Mouse (Mus musculus): ENCODE measurements around the gene Fam189a1. TPM values are rescaled to one million over a fixed set of nuclear protein-coding genes. Genes with fewer than 3 reads are reported as not detected.

The Fam189a1 gene
- polyA plus RNA-seq (2014; fragmentation: Nextera tagmentation; extraction: Ambion mirVana): 13.1 and 14.5 TPM in 2 replicates

DNA sequence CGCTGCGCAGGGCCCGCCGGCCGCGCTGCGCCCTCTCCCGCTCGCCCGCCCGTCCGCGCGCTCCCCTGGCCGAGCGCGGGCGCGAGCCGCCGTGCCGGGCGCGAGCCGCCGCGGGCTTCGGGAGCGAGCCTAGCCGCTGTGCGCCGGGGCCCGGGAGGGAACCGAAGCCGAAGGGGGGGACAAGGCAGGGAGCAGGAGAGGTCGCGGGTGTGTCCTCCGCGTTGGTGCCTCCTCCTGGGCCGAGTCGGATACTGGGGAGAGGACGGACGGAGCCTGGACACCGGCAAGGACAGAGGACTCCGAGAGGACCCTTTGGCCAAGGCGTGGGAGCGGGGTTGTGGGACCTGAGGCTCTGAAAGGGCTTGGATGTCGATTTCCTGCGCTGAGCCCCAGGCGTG lies at the start of gene Fam189a1:
TSS of gene Fam189a1 (minus strand) at position 57 of the 398 bp plus-strand sequence.
- Histone ChIP-seq H3K27ac (ENCODE audit: low read depth, low read length) (peak within 1 kb of the TSS; percentile 85), H3K9ac (replicated peaks; ENCODE audit: low read depth, low read length) (peak within 1 kb of the TSS; percentile 75), H3K9me3 (ENCODE audit: control insufficient read depth, low read length) (no peaks in the 10 kb centered on the region), H3K27me3 (ENCODE audit: control insufficient read depth, insufficient read depth, low read length) (no peaks in the 10 kb centered on the region), H3K36me3 (ENCODE audit: control insufficient read depth, insufficient read depth, low read length) (no peaks in the 10 kb centered on the region), H3K4me1 (ENCODE audit: control insufficient read depth, insufficient read depth, low read length) (no peaks in the 10 kb centered on the region; the same call in 1 of the 2 replicates), H3K4me3 (ENCODE audit: low read depth, low read length) (peak within 1 kb of the TSS; percentile 71), H3K4me2 (ENCODE audit: low read depth, low read length) (peak within 1 kb of the TSS; percentile 89)
- ATAC-seq (ENCODE audit: low read depth): no peak; the same call in 1 of the 2 replicates
- WGBS: under 1% methylated on average over 20 of the region's 50 CpGs

DNA sequence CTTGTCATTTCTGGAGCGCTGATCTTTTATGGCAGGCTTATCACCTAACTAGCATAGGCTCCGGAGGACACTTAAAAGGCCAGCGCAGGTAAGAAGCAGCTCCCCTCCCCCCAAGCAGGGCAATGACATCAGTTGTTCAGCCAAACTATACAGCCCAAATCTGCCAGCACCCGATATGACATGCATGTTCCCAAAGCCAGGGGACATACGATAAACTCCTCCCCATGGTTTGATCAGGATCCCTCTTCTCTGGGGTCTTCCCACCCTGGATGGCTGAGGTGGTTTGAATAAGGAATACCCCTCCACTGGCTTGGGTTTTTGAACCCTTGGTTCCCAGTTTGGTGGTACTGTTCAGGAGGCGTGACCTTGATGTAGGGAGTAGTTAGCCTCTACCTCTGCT lies 49.7 kb upstream of the Fam189a1 start:
- no peak for ATAC-seq (ENCODE audit: low read depth)
- Histone ChIP-seq H3K27ac (ENCODE audit: low read depth, low read length) (no peak overlapping the region), H3K4me1 (ENCODE audit: control insufficient read depth, insufficient read depth, low read length) (no peaks in the 10 kb centered on the region), H3K27me3 (ENCODE audit: control insufficient read depth, insufficient read depth, low read length) (no peaks in the 10 kb centered on the region), H3K36me3 (ENCODE audit: control insufficient read depth, insufficient read depth, low read length) (no peaks in the 10 kb centered on the region), H3K9ac (replicated peaks; ENCODE audit: low read depth, low read length) (no peak overlapping the region), H3K4me2 (ENCODE audit: low read depth, low read length) (no peak overlapping the region), H3K9me3 (ENCODE audit: control insufficient read depth, low read length) (no peaks in the 10 kb centered on the region), H3K4me3 (ENCODE audit: low read depth, low read length) (no peak overlapping the region)
- 86% methylated on average over 6 of the region's 6 CpGs for WGBS

DNA sequence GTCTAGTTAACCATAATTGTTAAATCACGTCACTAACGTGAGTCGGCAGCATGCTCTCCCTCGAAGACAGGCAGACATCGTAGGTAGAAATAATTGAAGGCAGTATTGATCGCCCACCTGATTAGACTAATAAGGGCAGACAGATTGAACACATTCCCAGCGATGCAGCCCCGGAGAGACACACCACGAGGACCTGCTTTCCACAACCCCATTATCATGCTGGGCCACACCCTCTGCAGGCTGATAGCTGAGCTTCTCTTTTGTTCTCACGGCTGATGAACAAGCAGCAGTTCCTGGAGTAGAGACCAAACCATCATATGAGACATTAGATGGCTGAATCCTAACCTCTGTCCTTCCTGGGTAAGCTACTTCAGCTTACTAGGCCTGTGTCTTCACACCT lies 46.3 kb upstream of the Fam189a1 start:
- H3K4me1 ChIP-seq (ENCODE audit: control insufficient read depth, insufficient read depth, low read length): no peaks in the 10 kb centered on the region
- no peak overlapping the region for H3K4me2 ChIP-seq (ENCODE audit: low read depth, low read length)
- no peaks in the 10 kb centered on the region for H3K27me3 ChIP-seq (ENCODE audit: control insufficient read depth, insufficient read depth, low read length)
- no peak overlapping the region for H3K9ac ChIP-seq (replicated peaks; ENCODE audit: low read depth, low read length)
- H3K9me3 ChIP-seq (ENCODE audit: control insufficient read depth, low read length): no peaks in the 10 kb centered on the region
- ATAC-seq (ENCODE audit: low read depth): no peak
- no peak overlapping the region for H3K4me3 ChIP-seq (ENCODE audit: low read depth, low read length)
- WGBS: 65% methylated on average over 10 of the region's 10 CpGs
- no peak overlapping the region for H3K27ac ChIP-seq (ENCODE audit: low read depth, low read length)
- no peaks in the 10 kb centered on the region for H3K36me3 ChIP-seq (ENCODE audit: control insufficient read depth, insufficient read depth, low read length)

DNA sequence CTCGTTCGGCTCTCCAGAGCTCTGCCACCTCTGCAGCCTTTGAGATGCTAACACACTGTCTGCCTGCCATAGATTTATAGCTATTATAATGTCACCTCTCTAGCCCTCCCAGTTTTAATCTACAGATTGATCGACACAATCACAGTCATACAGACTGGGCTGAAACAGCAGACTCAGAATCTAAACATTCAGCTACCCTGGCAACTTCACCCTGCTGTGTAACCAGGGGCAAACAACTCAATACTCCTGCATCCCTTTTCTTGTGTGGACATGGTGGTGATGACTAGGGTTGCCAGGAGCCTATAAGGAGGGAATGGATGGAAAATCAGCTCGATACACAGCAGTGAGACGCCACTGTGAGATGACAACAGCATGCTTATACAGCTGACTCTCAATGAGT lies 24.3 kb upstream of the Fam189a1 start:
- Histone ChIP-seq H3K36me3 (ENCODE audit: control insufficient read depth, insufficient read depth, low read length) (no peaks in the 10 kb centered on the region), H3K27ac (ENCODE audit: low read depth, low read length) (no peak overlapping the region), H3K9me3 (ENCODE audit: control insufficient read depth, low read length) (no peaks in the 10 kb centered on the region), H3K27me3 (ENCODE audit: control insufficient read depth, insufficient read depth, low read length) (no peaks in the 10 kb centered on the region), H3K4me2 (ENCODE audit: low read depth, low read length) (no peak overlapping the region), H3K9ac (replicated peaks; ENCODE audit: low read depth, low read length) (no peak overlapping the region), H3K4me1 (ENCODE audit: control insufficient read depth, insufficient read depth, low read length) (no peaks in the 10 kb centered on the region), H3K4me3 (ENCODE audit: low read depth, low read length) (no peak overlapping the region)
- 19% methylated on average over 5 of the region's 5 CpGs for WGBS
- ATAC-seq (ENCODE audit: low read depth): peak; percentile 56; the same call in 1 of the 2 replicates

DNA sequence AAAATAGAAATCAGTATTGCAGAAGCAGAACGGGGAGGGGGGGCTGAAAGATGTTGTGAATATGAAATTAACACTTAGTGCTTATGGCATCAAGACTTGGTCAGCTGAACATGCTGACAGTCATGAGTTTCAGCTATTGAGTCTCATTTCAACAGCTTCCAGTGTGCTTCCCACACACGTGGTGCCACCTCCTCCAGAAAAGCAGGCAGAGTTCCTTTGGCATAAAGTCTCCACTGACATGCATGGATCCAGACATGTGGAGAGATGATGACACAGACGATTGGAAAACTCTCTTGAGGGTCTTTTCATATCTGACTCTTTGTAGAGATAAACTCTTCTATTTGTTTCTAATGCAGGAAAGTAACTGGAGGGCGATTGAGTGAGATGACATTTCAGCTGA lies 14.4 kb upstream of the Fam189a1 start:
- H3K4me1 ChIP-seq (ENCODE audit: control insufficient read depth, insufficient read depth, low read length): no peaks in the 10 kb centered on the region
- 86% methylated on average over 4 of the region's 4 CpGs for WGBS

DNA sequence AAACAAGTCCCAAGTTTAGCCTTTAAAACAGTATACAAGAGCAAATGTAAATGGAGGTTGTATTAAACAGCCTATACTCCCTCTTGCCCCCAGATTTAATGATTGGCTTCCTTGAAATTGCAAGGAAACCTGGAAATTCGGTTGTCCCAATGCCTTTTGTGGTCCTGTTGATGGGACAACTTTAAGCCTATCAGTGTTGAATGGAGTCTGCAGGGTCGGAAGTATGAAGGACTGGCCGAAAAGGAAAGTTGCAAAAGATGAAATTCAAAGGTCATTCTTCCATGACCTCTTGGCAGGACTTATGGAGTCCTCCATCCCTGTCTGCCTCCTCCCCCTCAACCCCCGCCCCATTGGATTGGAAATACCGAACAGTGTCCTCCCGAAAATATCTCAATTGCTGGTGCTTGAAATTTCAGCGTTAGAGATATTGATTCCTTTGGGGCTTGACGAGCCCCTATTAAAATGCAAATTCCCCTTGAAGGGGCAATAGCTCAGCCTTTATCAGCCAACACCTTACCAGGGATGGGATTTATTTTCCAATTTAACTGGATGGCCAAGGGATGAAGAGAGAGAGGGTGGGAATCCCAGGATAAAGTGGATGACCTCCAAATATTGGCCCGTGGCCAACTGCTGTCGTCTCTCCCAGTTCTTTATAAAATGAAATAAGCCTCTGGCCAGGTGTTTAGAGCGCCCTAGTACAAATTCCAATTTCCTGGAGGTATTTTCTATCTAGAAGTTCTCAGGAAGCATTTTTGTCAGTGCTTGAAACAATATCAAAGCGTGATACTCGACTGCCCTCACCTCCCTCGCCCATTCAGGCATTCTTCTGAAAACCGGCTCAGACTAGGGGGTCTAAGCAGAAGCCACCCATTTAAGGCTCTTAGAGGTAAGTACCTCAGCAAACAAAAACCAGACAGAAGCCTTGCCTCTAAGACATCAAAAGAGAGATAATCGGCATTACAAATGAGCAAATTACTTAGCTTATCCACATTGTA lies 958 bp upstream of the Fam189a1 start:
- no peaks in the 10 kb centered on the region for H3K36me3 ChIP-seq (ENCODE audit: control insufficient read depth, insufficient read depth, low read length)
- 12% methylated on average over 16 of the region's 16 CpGs for WGBS
- H3K4me2 ChIP-seq (ENCODE audit: low read depth, low read length): peak overlapping the region; percentile 89
- no peaks in the 10 kb centered on the region for H3K27me3 ChIP-seq (ENCODE audit: control insufficient read depth, insufficient read depth, low read length)
- H3K9me3 ChIP-seq (ENCODE audit: control insufficient read depth, low read length): no peaks in the 10 kb centered on the region
- H3K4me3 ChIP-seq (ENCODE audit: low read depth, low read length): peak overlapping the region; percentile 71
- H3K4me1 ChIP-seq (ENCODE audit: control insufficient read depth, insufficient read depth, low read length): no peaks in the 10 kb centered on the region; the same call in 1 of the 2 replicates
- no peak overlapping the region for H3K27ac ChIP-seq (ENCODE audit: low read depth, low read length)
- ATAC-seq (ENCODE audit: low read depth): no peak
- H3K9ac ChIP-seq (replicated peaks; ENCODE audit: low read depth, low read length): peak overlapping the region; percentile 75; the same call in 1 of the 2 replicates

More for the DNA sequence above, 14.4 kb upstream of the Fam189a1 start:
- Histone ChIP-seq H3K9ac (replicated peaks; ENCODE audit: low read depth, low read length) (no peak overlapping the region), H3K9me3 (ENCODE audit: control insufficient read depth, low read length) (no peaks in the 10 kb centered on the region), H3K4me2 (ENCODE audit: low read depth, low read length) (no peak overlapping the region), H3K36me3 (ENCODE audit: control insufficient read depth, insufficient read depth, low read length) (no peaks in the 10 kb centered on the region), H3K4me3 (ENCODE audit: low read depth, low read length) (no peak overlapping the region), H3K27ac (ENCODE audit: low read depth, low read length) (no peak overlapping the region), H3K27me3 (ENCODE audit: control insufficient read depth, insufficient read depth, low read length) (no peaks in the 10 kb centered on the region)
- ATAC-seq (ENCODE audit: low read depth): no peak

DNA sequence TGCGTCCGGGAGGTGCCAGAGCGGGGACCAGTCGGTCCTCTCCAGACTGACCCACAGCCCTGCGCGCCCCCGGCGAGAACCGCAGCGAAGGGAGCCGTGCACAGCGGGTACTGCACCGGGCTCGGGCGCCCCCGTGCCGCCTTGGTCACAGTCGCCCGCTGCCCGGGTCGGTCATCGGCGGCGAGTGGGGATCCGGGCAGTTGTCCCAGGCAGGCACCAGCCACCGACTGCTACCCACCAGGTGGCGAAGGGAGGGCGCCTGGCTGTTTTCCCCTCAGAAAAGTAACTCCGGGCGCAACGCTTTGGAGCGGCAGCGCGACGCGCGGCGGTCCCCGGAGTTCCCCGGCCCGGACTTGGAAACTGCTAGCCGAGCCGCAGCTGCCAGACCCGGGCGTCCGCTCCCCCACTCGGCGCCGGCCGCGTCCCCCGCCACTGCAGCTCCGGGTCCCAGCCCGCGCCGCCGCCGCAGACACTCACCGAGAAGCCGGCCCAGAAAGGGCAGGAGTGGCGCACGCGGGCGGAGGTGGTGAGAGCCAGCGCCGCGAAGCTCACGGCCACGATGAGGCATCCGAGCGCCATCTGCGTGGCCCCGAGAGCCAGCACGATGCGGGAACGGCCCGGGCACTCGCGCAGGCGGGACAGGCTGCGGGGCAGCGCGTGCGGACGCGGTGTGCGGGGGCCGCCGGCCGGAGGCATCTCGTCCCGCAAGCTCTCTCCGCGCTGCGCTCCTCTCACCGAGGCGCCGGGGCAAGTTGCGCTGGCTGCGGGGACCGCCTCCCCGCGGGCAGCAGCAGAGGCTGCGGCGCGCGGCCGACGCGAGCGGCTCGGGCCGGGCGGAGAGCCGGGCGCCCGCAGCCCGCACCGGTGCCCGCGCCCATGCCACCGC lies 499 bp downstream of the Fam189a1 start:
- WGBS: under 1% methylated on average over 99 of the region's 122 CpGs
- peak overlapping the region; percentile 71 for H3K4me3 ChIP-seq (ENCODE audit: low read depth, low read length)
- H3K9me3 ChIP-seq (ENCODE audit: control insufficient read depth, low read length): no peaks in the 10 kb centered on the region
- H3K27me3 ChIP-seq (ENCODE audit: control insufficient read depth, insufficient read depth, low read length): no peaks in the 10 kb centered on the region
- H3K36me3 ChIP-seq (ENCODE audit: control insufficient read depth, insufficient read depth, low read length): no peaks in the 10 kb centered on the region
- H3K4me1 ChIP-seq (ENCODE audit: control insufficient read depth, insufficient read depth, low read length): no peaks in the 10 kb centered on the region; the same call in 1 of the 2 replicates
- peak overlapping the region; percentile 89 for H3K4me2 ChIP-seq (ENCODE audit: low read depth, low read length)
- ATAC-seq (ENCODE audit: low read depth): peak; percentile 94
- H3K9ac ChIP-seq (replicated peaks; ENCODE audit: low read depth, low read length): peak overlapping the region; percentile 75
- peak overlapping the region; percentile 85 for H3K27ac ChIP-seq (ENCODE audit: low read depth, low read length)

DNA sequence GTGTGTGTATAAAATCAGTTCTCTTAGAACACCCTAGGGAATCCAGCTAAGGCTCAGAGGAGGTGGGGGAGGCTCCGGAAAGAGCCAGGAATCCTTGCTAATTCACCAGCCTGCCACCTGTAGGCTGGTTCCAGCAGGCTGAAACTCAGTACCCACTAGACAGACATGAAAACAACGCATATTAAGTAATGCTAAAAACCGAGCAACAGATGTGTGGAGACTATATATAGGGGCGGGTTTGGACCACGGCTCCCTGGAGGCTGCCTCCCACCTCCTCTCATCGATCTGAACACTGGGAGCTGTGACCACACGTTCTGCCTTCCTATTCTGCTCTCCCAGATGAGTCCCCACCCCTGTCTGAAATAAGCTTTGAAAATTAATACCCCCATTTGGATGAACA lies 1.8 kb downstream of the Fam189a1 start:
- Histone ChIP-seq H3K9ac (replicated peaks; ENCODE audit: low read depth, low read length) (no peak overlapping the region), H3K9me3 (ENCODE audit: control insufficient read depth, low read length) (no peaks in the 10 kb centered on the region), H3K27ac (ENCODE audit: low read depth, low read length) (no peak overlapping the region), H3K36me3 (ENCODE audit: control insufficient read depth, insufficient read depth, low read length) (no peaks in the 10 kb centered on the region), H3K27me3 (ENCODE audit: control insufficient read depth, insufficient read depth, low read length) (no peaks in the 10 kb centered on the region), H3K4me1 (ENCODE audit: control insufficient read depth, insufficient read depth, low read length) (no peaks in the 10 kb centered on the region; the same call in 1 of the 2 replicates), H3K4me3 (ENCODE audit: low read depth, low read length) (peak overlapping the region; percentile 71), H3K4me2 (ENCODE audit: low read depth, low read length) (peak overlapping the region; percentile 89)
- 6% methylated on average over 7 of the region's 7 CpGs for WGBS
- ATAC-seq (ENCODE audit: low read depth): no peak
